In the genomic region with DNA sequence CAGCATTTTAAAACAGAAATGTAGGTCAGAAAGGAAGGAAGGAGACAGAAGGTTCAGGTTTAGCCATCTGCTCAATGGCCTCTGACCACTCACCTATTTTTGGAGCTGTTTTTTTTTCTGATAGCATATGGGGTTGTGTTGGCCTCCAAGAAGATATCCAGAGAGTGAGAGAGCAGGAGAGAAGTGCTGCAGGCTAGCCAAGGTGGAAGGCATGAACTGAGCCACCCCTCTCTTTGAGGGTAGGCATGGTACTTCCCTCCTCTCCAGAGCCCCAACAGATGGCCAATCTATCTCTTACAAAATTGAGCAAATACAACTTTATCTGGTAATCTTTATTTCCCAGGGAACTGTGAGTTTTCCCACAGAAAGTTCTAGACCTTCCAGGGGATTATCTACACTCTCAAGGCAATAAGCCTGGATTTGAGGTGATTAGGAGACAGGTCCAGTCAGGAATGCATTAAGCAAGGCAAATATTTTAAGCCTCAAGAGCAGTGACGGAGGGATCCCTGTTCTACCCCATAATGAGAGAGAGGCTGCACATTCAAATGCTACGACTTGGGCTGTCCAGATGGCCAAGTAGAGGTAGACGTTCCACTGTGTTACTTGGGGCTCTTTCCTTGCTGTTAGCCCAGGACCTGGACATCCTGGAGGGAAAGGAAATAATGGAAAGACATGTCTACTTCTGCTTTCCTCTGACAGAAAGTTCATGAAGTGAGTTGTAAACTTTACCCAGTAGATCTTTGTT, we compare ENCODE assay signal across 29 mouse cellular contexts. TPM values are rescaled to one million over a fixed set of nuclear protein-coding genes. Genes with fewer than 3 reads are reported as not detected.
DNase-seq lines count a peak whose midpoint lies in the region; ATAC-seq and TF ChIP-seq lines count a peak whose summit lies in the region.
"Had no signal": no experiment of that assay in that cellular context is flagged by ENCODE, and none has a peak within 500 bp of the region (broad histone marks: within the 10 kb centered on the region; RNA-seq: fewer than 3 reads in every experiment).

No protein-coding gene starts in this region.

- no peaks in the 10 kb centered on the region for H3K9me3 ChIP-seq in hindbrain, embryonic 12.5 days (replicated peaks)
- no peaks in the 10 kb centered on the region for H3K9me3 ChIP-seq in midbrain, embryonic 16.5 days (replicated peaks; ENCODE audit: control insufficient read depth, low read length, poor library complexity, severe bottlenecking)
- H3K9me3 ChIP-seq: liver, embryonic 13.5 days; midbrain, embryonic 13.5 days; neural tube, embryonic 15.5 days had no signal

- no peak for TF ChIP-seq POLR2A in cerebellum, adult 2 months (IDR thresholded peaks at IDR 0.05; ENCODE audit: borderline replicate concordance, insufficient read depth, low read length)

- WGBS in cerebellum, adult 2 months = 16% methylated on average over 3 of the region's 3 CpGs
- WGBS in hindbrain, embryonic 12.5 days = 89% methylated on average over 3 of the region's 3 CpGs
- 76% methylated on average over 3 of the region's 3 CpGs for WGBS in midbrain, embryonic 16.5 days

- H3K36me3 ChIP-seq in hindbrain, embryonic 12.5 days = no peaks in the 10 kb centered on the region
- no peaks in the 10 kb centered on the region for H3K36me3 ChIP-seq in midbrain, embryonic 16.5 days (ENCODE audit: control insufficient read depth, insufficient read depth, low read length)
- H3K36me3 ChIP-seq: liver, embryonic 13.5 days; neural tube, embryonic 15.5 days had no signal

- ATAC-seq in hindbrain, embryonic 12.5 days (ENCODE audit: low FRiP score) = no peak
- no peak for ATAC-seq in midbrain, embryonic 16.5 days
- ATAC-seq: forebrain, embryonic 14.5 days; intestine, embryonic 16.5 days; lung, postnatal 0 days; midbrain, embryonic 13.5 days had no signal

- H3K4me2 ChIP-seq in hindbrain, embryonic 12.5 days (replicated peaks) = no peak overlapping the region
- no peak overlapping the region for H3K4me2 ChIP-seq in midbrain, embryonic 16.5 days (ENCODE audit: low read length)
- H3K4me2 ChIP-seq: liver, embryonic 13.5 days; midbrain, embryonic 13.5 days; neural tube, embryonic 15.5 days had no signal

- peak; percentile 69 for DNase-seq in heart, adult 11 months
- DNase-seq in heart, postnatal 36 days = no peak
- DNase-seq in cerebellum, adult 2 months = peak; percentile 76 to 96
- DNase-seq in cerebellum, postnatal 14 days = peak; percentile 68 to 79
- DNase-seq in retina, postnatal 7 days (ENCODE audit: low read depth, low spot score) = peak; percentile 17
- no peak for DNase-seq in c-Kit-positive CD71-positive TER-119-positive erythroid progenitor cells, embryonic 14.5 days (ENCODE audit: low spot score)
- DNase-seq: adrenal gland, adult 8-10 months; gastrocnemius, adult 2 months; heart, postnatal 14 days; kidney, adult 9 months; kidney, postnatal 10 days; layer of hippocampus, postnatal 36 days; left cerebral cortex, postnatal 4 days; liver, embryonic 13.5 days; lung, adult 18-20 months; lung, postnatal 4 days; right cerebral cortex, postnatal 4 days; thymus, postnatal 4 days had no signal

- intact Hi-C loops in heart, postnatal 36 days (cut with DNase I) = no loop called here

- H3K4me1 ChIP-seq in cerebellum, adult 2 months (ENCODE audit: control insufficient read depth, insufficient read depth, low read length) = peaks cover 30% of the 10 kb centered on the region
- H3K4me1 ChIP-seq in hindbrain, embryonic 12.5 days = no peaks in the 10 kb centered on the region
- no peaks in the 10 kb centered on the region for H3K4me1 ChIP-seq in midbrain, embryonic 16.5 days (ENCODE audit: control insufficient read depth, insufficient read depth, low read length)
- H3K4me1 ChIP-seq: liver, embryonic 13.5 days; midbrain, embryonic 13.5 days; neural tube, embryonic 15.5 days had no signal

- H3K4me3 ChIP-seq in cerebellum, adult 2 months (replicated peaks; ENCODE audit: insufficient read depth, low read depth, low read length) = no peak overlapping the region
- no peak overlapping the region for H3K4me3 ChIP-seq in hindbrain, embryonic 12.5 days
- no peak overlapping the region for H3K4me3 ChIP-seq in midbrain, embryonic 16.5 days (ENCODE audit: low read depth, low read length)
- H3K4me3 ChIP-seq: gastrocnemius, adult 2 months; liver, embryonic 13.5 days; midbrain, embryonic 13.5 days; neural tube, embryonic 15.5 days had no signal

- no peak overlapping the region for H3K9ac ChIP-seq in hindbrain, embryonic 12.5 days
- no peak overlapping the region for H3K9ac ChIP-seq in midbrain, embryonic 16.5 days (ENCODE audit: low read depth, low read length)
- H3K9ac ChIP-seq: liver, embryonic 13.5 days; midbrain, embryonic 13.5 days; neural tube, embryonic 15.5 days had no signal

- H3K27ac ChIP-seq in cerebellum, adult 2 months (ENCODE audit: insufficient read depth, low read length) = peak overlapping the region; percentile 58; the same call in 1 of the 2 replicates
- H3K27ac ChIP-seq in hindbrain, embryonic 12.5 days = no peak overlapping the region
- no peak overlapping the region for H3K27ac ChIP-seq in midbrain, embryonic 16.5 days (ENCODE audit: low read length)
- H3K27ac ChIP-seq: gastrocnemius, adult 2 months; liver, embryonic 13.5 days; midbrain, embryonic 13.5 days; neural tube, embryonic 15.5 days had no signal

- H3K27me3 ChIP-seq in cerebellum, adult 2 months (ENCODE audit: control insufficient read depth, insufficient read depth, low read length) = no peaks in the 10 kb centered on the region
- no peaks in the 10 kb centered on the region for H3K27me3 ChIP-seq in hindbrain, embryonic 12.5 days
- H3K27me3 ChIP-seq in midbrain, embryonic 16.5 days (ENCODE audit: control insufficient read depth, insufficient read depth, low read depth, low read length) = no peaks in the 10 kb centered on the region
- H3K27me3 ChIP-seq: liver, embryonic 13.5 days; midbrain, embryonic 13.5 days; neural tube, embryonic 15.5 days had no signal

- TF ChIP-seq CTCF in cerebellum, adult 2 months (IDR thresholded peaks at IDR 0.05; ENCODE audit: borderline replicate concordance, insufficient read depth, low read depth, low read length) = no peak

RNA-seq across cellular contexts. Expression of gene Vat1l, which starts 46.1 kb away (rescaled TPM):
- total RNA-seq in heart, postnatal 36 days (2021) = under 1 TPM; 0.05 to 0.17 TPM
- polyA plus RNA-seq in cerebellum, adult 2 months (2012; rRNA removed) = 108 and 126 TPM in 2 replicates
- 16.5 and 17.5 TPM in 2 replicates for polyA plus RNA-seq in hindbrain, embryonic 12.5 days (2016; fragmentation: Nextera tagmentation; extraction: Ambion mirVana)
- 66.0 and 66.6 TPM in 2 replicates for polyA plus RNA-seq in midbrain, embryonic 16.5 days (2015; fragmentation: Nextera tagmentation; extraction: Ambion mirVana)
- total RNA-seq: megakaryocyte-erythroid progenitor cell, adult 5-6 weeks; MEL; monocyte, adult 5-6 weeks had no signal
- polyA plus RNA-seq: spleen, adult 2 months had no signal

Comparison
In these comparisons a context has a peak if more than half of its experiments do, and no peak if none do; other contexts are left out.
1. DNase-seq: peak in heart, adult 11 months (single experiment), cerebellum, adult 2 months (2 of 2), cerebellum, postnatal 14 days (2 of 2) and retina, postnatal 7 days (single experiment); none in heart, postnatal 36 days (0 of 2) and c-Kit-positive CD71-positive TER-119-positive erythroid progenitor cells, embryonic 14.5 days (single experiment).